Mouse (Mus musculus) lung, embryonic 15.5 days (tissue): ENCODE measurements at regions not wholly inside any gene's neighbourhood (a gene's known extent, or its start where the extent isn't known, plus 50 kb on each side); places are given as distances from the start of the nearest gene placed in this dataset.

ENCODE experiments used
- ATAC-seq: fragments of 200-750 bp; cut with Nextera tagmentation; 2 replicates; pipeline ENCODE4 v1.8.0; 2017; ENCODE audit warnings: moderate number of reproducible peaks, borderline replicate concordance; ENCODE audit not compliant: low FRiP score, low TSS enrichment; ENCODE audit errors: extremely low read depth
- H3K27ac ChIP-seq: fragments of 300-500 bp; sonication (generic); 2 replicates; pipeline ENCODE4 v1.5.1; 2015; ENCODE audit warnings: moderate library complexity, mild to moderate bottlenecking, inconsistent platforms
- H3K27me3 ChIP-seq: fragments of 300-500 bp; sonication (generic); 2 replicates; pipeline ENCODE4 v1.6.1; 2015; ENCODE audit warnings: inconsistent platforms
- H3K36me3 ChIP-seq: fragments of 300-500 bp; sonication (generic); 2 replicates; pipeline ENCODE4 v1.6.1; 2015; ENCODE audit warnings: inconsistent platforms
- H3K4me1 ChIP-seq: fragments of 300-500 bp; sonication (generic); 2 replicates; pipeline ENCODE4 v1.6.1; 2015; ENCODE audit warnings: inconsistent platforms
- H3K4me2 ChIP-seq: fragments of 300-500 bp; sonication (generic); 2 replicates; pipeline ENCODE4 v1.6.1; 2015; ENCODE audit warnings: inconsistent platforms, mild to moderate bottlenecking, moderate library complexity
- H3K4me3 ChIP-seq: fragments of 300-500 bp; sonication (generic); 2 replicates; pipeline ENCODE4 v1.5.1; 2015; ENCODE audit warnings: mild to moderate bottlenecking, inconsistent platforms
- H3K9ac ChIP-seq: fragments of 300-500 bp; sonication (generic); 2 replicates; pipeline ENCODE4 v1.6.1; 2015; ENCODE audit warnings: inconsistent platforms
- H3K9me3 ChIP-seq: fragments of 300-500 bp; sonication (generic); 2 replicates; pipeline ENCODE4 v1.6.1; 2016; ENCODE audit warnings: inconsistent platforms
- WGBS: fragments of 180-500 bp; shearing (Covaris S2); methylation state at CpG from one replicate; pipeline ENCODE4 v1.1.7; 2015; 5-methylcytosine and 5-hydroxymethylcytosine counted together

- no peak overlapping the region for H3K4me2 ChIP-seq
- no peaks in the 10 kb centered on the region for H3K9me3 ChIP-seq
- no peak overlapping the region for H3K4me3 ChIP-seq
- H3K27ac ChIP-seq = no peak overlapping the region
- WGBS = 16% methylated on average over 3 of the region's 3 CpGs
- H3K4me1 ChIP-seq = no peaks in the 10 kb centered on the region
- H3K9ac ChIP-seq = no peak overlapping the region
- H3K27me3 ChIP-seq = no peaks in the 10 kb centered on the region
- no peak for ATAC-seq
- H3K36me3 ChIP-seq = no peaks in the 10 kb centered on the region
Observed at GRCm38 (mm10) chr2:63920997-63921396, 176.8 kb downstream of the Fign start.

DNA sequence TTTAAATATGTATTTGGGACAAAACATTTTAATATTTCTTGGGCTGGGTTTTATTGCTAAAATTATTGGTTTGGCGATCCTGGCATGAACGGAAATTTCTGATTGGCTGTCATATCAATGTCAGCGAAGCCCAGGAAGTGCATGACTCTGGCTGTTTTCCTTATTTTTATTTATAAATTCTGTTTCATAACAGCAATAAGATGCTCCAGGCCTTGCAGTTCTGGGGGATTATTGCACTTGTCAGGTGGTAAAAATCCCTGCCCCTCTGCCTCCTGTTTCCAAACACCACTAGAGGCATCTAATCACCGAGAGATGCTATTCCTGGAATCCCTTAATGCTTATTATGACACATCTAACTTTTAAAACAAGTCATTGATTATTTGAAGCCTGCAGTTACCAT is 177.8 kb downstream of the Fign start:
- Histone ChIP-seq H3K4me3 (no peak overlapping the region), H3K36me3 (no peaks in the 10 kb centered on the region), H3K9ac (no peak overlapping the region), H3K4me1 (no peaks in the 10 kb centered on the region), H3K9me3 (no peaks in the 10 kb centered on the region), H3K27ac (no peak overlapping the region), H3K27me3 (no peaks in the 10 kb centered on the region), H3K4me2 (no peak overlapping the region)
- no peak for ATAC-seq
- WGBS = 85% methylated on average over 4 of the region's 4 CpGs

- no peak for ATAC-seq
- Histone ChIP-seq H3K4me2 (no peak overlapping the region), H3K27ac (no peak overlapping the region), H3K4me1 (no peaks in the 10 kb centered on the region), H3K4me3 (no peak overlapping the region), H3K9ac (no peak overlapping the region), H3K9me3 (no peaks in the 10 kb centered on the region), H3K36me3 (no peaks in the 10 kb centered on the region), H3K27me3 (no peaks in the 10 kb centered on the region)
Observed at GRCm38 (mm10) chr2:63900644-63901043, 197.2 kb downstream of the Fign start.

- H3K36me3 ChIP-seq = no peaks in the 10 kb centered on the region
- no peak overlapping the region for H3K9ac ChIP-seq
- WGBS = 56% methylated on average over 6 of the region's 6 CpGs
- ATAC-seq = no peak
- no peaks in the 10 kb centered on the region for H3K4me1 ChIP-seq
- H3K27ac ChIP-seq = no peak overlapping the region
- H3K9me3 ChIP-seq = no peaks in the 10 kb centered on the region
- no peak overlapping the region for H3K4me2 ChIP-seq
- H3K27me3 ChIP-seq = no peaks in the 10 kb centered on the region
- H3K4me3 ChIP-seq = no peak overlapping the region
Observed at GRCm38 (mm10) chr2:63878477-63878876, 219.4 kb downstream of the Fign start.

GRCm38 (mm10) chr2:63877387-63877786 is 220.5 kb downstream of the Fign start:
- H3K36me3 ChIP-seq = no peaks in the 10 kb centered on the region
- no peaks in the 10 kb centered on the region for H3K27me3 ChIP-seq
- no peaks in the 10 kb centered on the region for H3K4me1 ChIP-seq
- no peak overlapping the region for H3K4me3 ChIP-seq
- H3K4me2 ChIP-seq = no peak overlapping the region
- no peak overlapping the region for H3K9ac ChIP-seq
- H3K9me3 ChIP-seq = no peaks in the 10 kb centered on the region
- H3K27ac ChIP-seq = no peak overlapping the region
- ATAC-seq = no peak

GRCm38 (mm10) chr2:63876375-63876774 is 221.5 kb downstream of the Fign start:
- no peaks in the 10 kb centered on the region for H3K27me3 ChIP-seq
- 7% methylated on average over 3 of the region's 3 CpGs for WGBS
- no peaks in the 10 kb centered on the region for H3K36me3 ChIP-seq
- no peaks in the 10 kb centered on the region for H3K4me1 ChIP-seq
- no peak overlapping the region for H3K4me3 ChIP-seq
- no peaks in the 10 kb centered on the region for H3K9me3 ChIP-seq
- no peak overlapping the region for H3K9ac ChIP-seq
- ATAC-seq = no peak
- H3K4me2 ChIP-seq = no peak overlapping the region
- no peak overlapping the region for H3K27ac ChIP-seq

DNA sequence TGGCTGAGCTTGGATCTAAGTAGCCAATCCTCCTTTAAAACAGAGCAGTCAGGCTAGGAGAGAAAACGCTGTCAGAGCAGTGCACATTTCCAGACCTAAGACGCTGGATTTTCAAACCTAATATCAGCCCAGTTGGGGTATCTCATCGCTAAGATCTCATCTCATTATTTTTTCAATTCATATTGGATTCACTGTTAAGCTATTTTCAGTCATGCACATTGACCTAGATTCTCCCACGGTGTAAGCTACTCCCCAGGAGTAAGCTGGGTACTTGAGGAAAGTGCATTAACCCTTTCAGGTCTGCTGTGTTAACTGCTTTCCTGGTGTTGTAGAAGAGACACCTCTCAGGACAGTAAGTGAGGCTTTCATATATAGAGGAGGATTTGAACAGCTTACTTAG is 222.7 kb downstream of the Fign start:
- Histone ChIP-seq H3K36me3 (no peaks in the 10 kb centered on the region), H3K4me3 (no peak overlapping the region), H3K27me3 (no peaks in the 10 kb centered on the region), H3K9ac (no peak overlapping the region), H3K9me3 (no peaks in the 10 kb centered on the region), H3K4me2 (no peak overlapping the region), H3K27ac (no peak overlapping the region), H3K4me1 (no peaks in the 10 kb centered on the region)
- no peak for ATAC-seq
- WGBS = 37% methylated on average over 4 of the region's 4 CpGs

- H3K4me1 ChIP-seq = no peaks in the 10 kb centered on the region
- no peaks in the 10 kb centered on the region for H3K27me3 ChIP-seq
- H3K9ac ChIP-seq = no peak overlapping the region
- WGBS = 45% methylated on average over 8 of the region's 8 CpGs
- ATAC-seq = no peak
- no peaks in the 10 kb centered on the region for H3K9me3 ChIP-seq
- H3K4me2 ChIP-seq = no peak overlapping the region
- H3K27ac ChIP-seq = no peak overlapping the region
- no peaks in the 10 kb centered on the region for H3K36me3 ChIP-seq
- H3K4me3 ChIP-seq = no peak overlapping the region
Observed at GRCm38 (mm10) chr2:63866524-63866923, 231.3 kb downstream of the Fign start.

DNA sequence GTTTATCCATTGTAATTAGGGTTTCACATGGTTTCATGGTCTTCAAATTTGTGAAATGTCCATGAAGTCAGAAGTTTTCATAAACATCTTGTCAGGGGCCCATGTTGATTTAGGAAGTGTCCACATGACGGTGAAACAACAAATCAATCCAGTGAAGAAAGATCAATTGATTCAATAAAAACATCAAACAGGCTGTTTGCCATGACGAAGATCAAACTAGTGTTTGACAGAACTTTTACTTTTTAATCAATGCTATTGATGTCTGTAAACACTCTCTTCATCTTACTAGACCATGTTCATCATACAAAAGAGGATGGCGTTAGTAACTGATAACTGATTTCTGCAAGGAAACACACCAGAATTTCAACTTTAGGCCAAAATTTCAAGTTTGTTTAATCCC is 236.0 kb downstream of the Fign start:
- H3K4me3 ChIP-seq = no peak overlapping the region
- no peak for ATAC-seq
- WGBS = 60% methylated on average over 3 of the region's 3 CpGs
- H3K4me2 ChIP-seq = no peak overlapping the region
- H3K4me1 ChIP-seq = no peaks in the 10 kb centered on the region
- H3K27ac ChIP-seq = no peak overlapping the region
- no peaks in the 10 kb centered on the region for H3K9me3 ChIP-seq
- no peak overlapping the region for H3K9ac ChIP-seq
- H3K27me3 ChIP-seq = no peaks in the 10 kb centered on the region
- no peaks in the 10 kb centered on the region for H3K36me3 ChIP-seq

DNA sequence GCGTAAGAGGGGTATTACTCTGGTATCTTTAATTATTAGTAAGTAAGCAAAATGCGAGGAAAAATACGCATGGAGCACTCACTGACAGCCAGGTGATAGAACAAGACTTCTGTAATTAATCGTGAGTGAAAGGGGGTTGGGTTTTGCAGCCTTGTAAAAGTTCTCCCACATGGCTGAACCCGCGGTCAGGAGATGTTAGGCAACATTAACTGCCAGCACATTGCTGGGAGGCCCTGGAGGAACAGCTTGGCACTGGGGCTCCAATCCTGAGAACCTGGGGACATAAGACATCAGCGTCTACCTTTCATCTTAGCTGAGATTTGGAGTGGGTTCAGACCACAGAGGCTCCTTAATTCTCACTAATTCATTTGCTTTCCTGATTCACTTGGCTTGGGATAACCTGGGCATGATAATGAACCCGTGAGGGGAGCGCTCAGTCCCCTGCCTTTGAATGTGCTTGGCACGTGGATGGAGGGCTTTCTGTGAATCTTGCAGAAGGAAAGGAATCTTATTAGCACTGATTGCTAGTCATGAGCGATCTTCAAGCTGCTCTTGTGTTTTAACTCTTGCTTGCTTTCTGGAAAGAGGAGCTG is 241.3 kb downstream of the Fign start:
- H3K4me1 ChIP-seq = no peaks in the 10 kb centered on the region
- WGBS = 49% methylated on average over 11 of the region's 11 CpGs
- no peak overlapping the region for H3K4me2 ChIP-seq
- no peaks in the 10 kb centered on the region for H3K27me3 ChIP-seq
- no peak overlapping the region for H3K27ac ChIP-seq
- H3K4me3 ChIP-seq = no peak overlapping the region
- ATAC-seq = no peak
- H3K9me3 ChIP-seq = no peaks in the 10 kb centered on the region
- no peaks in the 10 kb centered on the region for H3K36me3 ChIP-seq
- no peak overlapping the region for H3K9ac ChIP-seq

DNA sequence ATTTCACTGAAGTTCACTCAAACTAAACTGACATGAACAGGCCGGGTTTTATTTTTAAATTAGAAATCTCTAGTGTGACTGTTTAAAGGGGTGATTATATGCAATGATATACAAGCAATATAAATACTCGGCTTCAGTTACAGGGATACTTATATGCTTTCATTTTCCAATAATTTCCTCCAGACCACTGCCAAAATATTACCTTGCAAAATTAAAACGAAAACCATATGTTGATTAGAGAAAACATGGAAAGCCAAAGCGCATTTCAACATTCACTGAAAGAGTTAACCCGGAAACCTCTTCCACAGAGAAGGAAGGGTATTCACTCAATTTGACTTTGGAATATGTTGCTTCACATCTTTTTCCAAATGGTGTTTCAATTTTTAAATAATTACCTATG is 242.4 kb downstream of the Fign start:
- H3K4me3 ChIP-seq = no peak overlapping the region
- no peak overlapping the region for H3K4me2 ChIP-seq
- H3K27ac ChIP-seq = no peak overlapping the region
- H3K9ac ChIP-seq = no peak overlapping the region
- no peaks in the 10 kb centered on the region for H3K27me3 ChIP-seq
- no peaks in the 10 kb centered on the region for H3K4me1 ChIP-seq
- WGBS = 83% methylated on average over 5 of the region's 5 CpGs
- no peak for ATAC-seq
- H3K36me3 ChIP-seq = no peaks in the 10 kb centered on the region
- H3K9me3 ChIP-seq = no peaks in the 10 kb centered on the region

DNA sequence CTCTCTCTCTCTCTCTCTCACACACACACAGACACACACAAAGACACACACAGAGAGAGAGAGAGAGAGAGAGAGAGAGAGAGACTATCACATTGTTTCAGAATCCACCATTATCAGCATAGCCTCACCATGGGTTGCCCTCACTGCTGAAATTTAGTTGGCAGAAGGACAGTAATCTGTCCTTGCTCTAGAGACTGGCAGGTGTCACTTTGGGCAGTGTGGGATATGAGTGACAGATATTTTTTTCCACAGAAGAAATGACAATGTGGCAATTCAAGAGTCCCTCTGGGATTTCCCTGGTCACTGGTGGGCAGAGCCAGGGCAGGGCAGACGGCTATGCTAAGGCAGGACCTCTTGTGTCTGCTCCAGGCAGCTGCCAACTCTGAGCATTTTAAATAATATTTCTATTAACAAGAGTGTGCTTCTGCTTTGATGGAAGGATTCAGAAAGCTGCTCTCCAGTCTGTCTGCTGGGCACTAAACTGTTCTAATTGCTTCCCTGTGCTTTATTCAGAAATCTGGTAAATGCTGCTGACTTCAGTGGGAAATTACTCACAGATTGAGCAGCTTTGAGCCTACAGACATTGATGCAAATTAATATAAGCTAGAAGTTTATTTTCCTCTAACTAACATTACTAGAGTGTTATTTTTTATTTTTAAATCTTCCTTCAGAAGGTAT is 243.5 kb downstream of the Fign start:
- 46% methylated on average over 1 of the region's 1 CpGs for WGBS
- Histone ChIP-seq H3K4me3 (no peak overlapping the region), H3K27me3 (no peaks in the 10 kb centered on the region), H3K4me2 (no peak overlapping the region), H3K9ac (no peak overlapping the region), H3K27ac (no peak overlapping the region), H3K36me3 (no peaks in the 10 kb centered on the region), H3K9me3 (no peaks in the 10 kb centered on the region), H3K4me1 (no peaks in the 10 kb centered on the region)
- ATAC-seq = no peak

GRCm38 (mm10) chr2:63853226-63853625 is 244.6 kb downstream of the Fign start:
- no peak overlapping the region for H3K4me3 ChIP-seq
- H3K4me1 ChIP-seq = no peaks in the 10 kb centered on the region
- no peaks in the 10 kb centered on the region for H3K9me3 ChIP-seq
- H3K27me3 ChIP-seq = no peaks in the 10 kb centered on the region
- H3K36me3 ChIP-seq = no peaks in the 10 kb centered on the region
- no peak overlapping the region for H3K4me2 ChIP-seq
- no peak overlapping the region for H3K9ac ChIP-seq
- no peak overlapping the region for H3K27ac ChIP-seq
- no peak for ATAC-seq
- WGBS = 79% methylated on average over 10 of the region's 10 CpGs
